Mouse (Mus musculus): ENCODE data around the gene Snx4. TPM values are rescaled to one million over a fixed set of nuclear protein-coding genes. Genes with fewer than 3 reads are reported as not detected.

The Snx4 gene
- polyA plus RNA-seq, 1 experiment: 10.6 TPM

DNA sequence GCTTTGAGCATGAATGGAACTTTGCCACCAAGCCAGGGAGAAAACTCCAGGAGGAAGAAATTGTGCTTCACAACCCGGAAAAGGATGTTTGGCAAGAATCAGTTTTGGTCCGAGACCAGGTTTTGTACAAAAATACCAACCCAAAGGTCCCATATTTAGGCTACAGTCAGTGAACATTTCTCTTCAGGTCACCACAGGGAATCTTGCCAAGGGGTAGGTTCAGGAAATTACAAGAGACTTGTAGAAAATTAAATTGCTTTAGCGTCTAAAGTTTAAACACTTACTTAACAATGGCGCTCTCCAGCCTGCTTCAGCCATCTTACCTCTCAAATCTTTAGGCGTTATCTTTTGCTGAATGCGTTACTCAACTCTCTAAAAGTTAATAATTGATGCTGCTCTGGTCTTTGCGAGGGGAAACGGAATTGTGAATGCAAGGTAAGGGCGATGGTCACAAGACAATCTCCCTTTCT lies 556 bp upstream of the Snx4 start:
- H3K27me3 ChIP-seq (ENCODE audit: control insufficient read depth, insufficient read depth, low read length): no peaks in the 10 kb centered on the region
- peak overlapping the region; percentile 98 for H3K4me3 ChIP-seq (ENCODE audit: control insufficient read depth, low read depth, low read length)
- peaks cover 6% of the 10 kb centered on the region for H3K4me1 ChIP-seq (ENCODE audit: control insufficient read depth, insufficient read depth, low read length)
- H3K36me3 ChIP-seq (ENCODE audit: control insufficient read depth, insufficient read depth, low read length): no peaks in the 10 kb centered on the region
- peak overlapping the region; percentile 84 for H3K27ac ChIP-seq (ENCODE audit: control insufficient read depth, insufficient read depth, low read depth, low read length)
- no peak for TF ChIP-seq POLR2A (IDR thresholded peaks at IDR 0.05; ENCODE audit: control insufficient read depth, low read depth, low read length)
- TF ChIP-seq CTCF (IDR thresholded peaks at IDR 0.05; ENCODE audit: control insufficient read depth, insufficient read depth, insufficient replicate concordance, low read depth, low read length): no peak

DNA sequence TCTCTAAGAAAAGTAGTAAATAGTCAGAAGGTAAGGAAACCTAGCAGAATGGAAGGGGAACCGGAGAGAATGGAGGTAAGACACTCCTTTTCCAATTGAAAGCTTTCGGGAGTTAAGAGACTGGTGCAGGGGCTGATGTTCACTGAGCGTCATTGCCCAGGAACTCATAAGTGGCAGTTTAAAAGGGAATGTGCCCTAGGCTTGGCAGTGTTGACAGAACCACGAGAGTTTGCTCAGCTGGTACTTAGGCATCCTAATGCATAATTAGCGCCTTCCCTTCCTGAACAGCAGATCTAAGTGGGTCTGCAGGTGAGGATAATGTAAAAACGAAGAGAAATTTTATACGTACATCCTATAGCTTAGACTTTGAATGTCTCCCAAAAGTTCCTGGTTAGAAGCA lies 4.4 kb downstream of the Snx4 start:
- H3K4me1 ChIP-seq (ENCODE audit: control insufficient read depth, insufficient read depth, low read length): peaks cover 6% of the 10 kb centered on the region
- no peaks in the 10 kb centered on the region for H3K27me3 ChIP-seq (ENCODE audit: control insufficient read depth, insufficient read depth, low read length)
- no peak overlapping the region for H3K27ac ChIP-seq (ENCODE audit: control insufficient read depth, insufficient read depth, low read depth, low read length)
- H3K36me3 ChIP-seq (ENCODE audit: control insufficient read depth, insufficient read depth, low read length): no peaks in the 10 kb centered on the region
- TF ChIP-seq CTCF (IDR thresholded peaks at IDR 0.05; ENCODE audit: control insufficient read depth, insufficient read depth, insufficient replicate concordance, low read depth, low read length) (no peak), POLR2A (IDR thresholded peaks at IDR 0.05; ENCODE audit: control insufficient read depth, low read depth, low read length) (no peak)
- H3K4me3 ChIP-seq (ENCODE audit: control insufficient read depth, low read depth, low read length): no peak overlapping the region

GRCm38 (mm10) chr16:33258530-33258929 lies 7.3 kb downstream of the Snx4 start:
- H3K36me3 ChIP-seq (ENCODE audit: control insufficient read depth, insufficient read depth, low read length): no peaks in the 10 kb centered on the region
- H3K27ac ChIP-seq (ENCODE audit: control insufficient read depth, insufficient read depth, low read depth, low read length): no peak overlapping the region
- H3K27me3 ChIP-seq (ENCODE audit: control insufficient read depth, insufficient read depth, low read length): no peaks in the 10 kb centered on the region
- no peak overlapping the region for H3K4me3 ChIP-seq (ENCODE audit: control insufficient read depth, low read depth, low read length)
- no peaks in the 10 kb centered on the region for H3K4me1 ChIP-seq (ENCODE audit: control insufficient read depth, insufficient read depth, low read length)
- TF ChIP-seq CTCF (IDR thresholded peaks at IDR 0.05; ENCODE audit: control insufficient read depth, insufficient read depth, insufficient replicate concordance, low read depth, low read length): no peak
- no peak for TF ChIP-seq POLR2A (IDR thresholded peaks at IDR 0.05; ENCODE audit: control insufficient read depth, low read depth, low read length)

DNA sequence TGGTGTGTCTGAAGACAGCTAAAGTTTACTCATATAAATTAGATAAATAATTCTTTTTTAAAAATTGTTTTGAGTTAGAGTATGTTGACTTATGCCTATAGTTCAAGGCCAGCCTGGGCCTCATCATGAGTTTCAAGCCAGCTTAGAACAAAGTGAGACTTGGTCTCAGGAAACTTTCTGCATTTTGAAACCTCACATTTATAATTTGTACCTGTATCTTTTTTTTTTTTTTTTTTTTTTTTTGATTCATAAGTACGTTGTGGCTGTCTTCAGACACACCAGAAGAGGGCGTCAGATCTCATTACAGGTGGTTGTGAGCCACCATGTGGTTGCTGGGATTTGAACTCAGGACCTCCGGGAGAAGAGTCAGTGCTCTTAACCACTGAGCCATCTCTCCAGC lies 8.6 kb downstream of the Snx4 start:
- no peak overlapping the region for H3K4me3 ChIP-seq (ENCODE audit: control insufficient read depth, low read depth, low read length)
- H3K36me3 ChIP-seq (ENCODE audit: control insufficient read depth, insufficient read depth, low read length): no peaks in the 10 kb centered on the region; the same call in 1 of the 2 replicates
- no peaks in the 10 kb centered on the region for H3K4me1 ChIP-seq (ENCODE audit: control insufficient read depth, insufficient read depth, low read length)
- no peaks in the 10 kb centered on the region for H3K27me3 ChIP-seq (ENCODE audit: control insufficient read depth, insufficient read depth, low read length)
- no peak overlapping the region for H3K27ac ChIP-seq (ENCODE audit: control insufficient read depth, insufficient read depth, low read depth, low read length)
- TF ChIP-seq POLR2A (IDR thresholded peaks at IDR 0.05; ENCODE audit: control insufficient read depth, low read depth, low read length) (no peak), CTCF (IDR thresholded peaks at IDR 0.05; ENCODE audit: control insufficient read depth, insufficient read depth, insufficient replicate concordance, low read depth, low read length) (no peak)

GRCm38 (mm10) chr16:33260825-33261224 lies 9.6 kb downstream of the Snx4 start:
- no peaks in the 10 kb centered on the region for H3K4me1 ChIP-seq (ENCODE audit: control insufficient read depth, insufficient read depth, low read length)
- H3K4me3 ChIP-seq (ENCODE audit: control insufficient read depth, low read depth, low read length): no peak overlapping the region
- no peak overlapping the region for H3K27ac ChIP-seq (ENCODE audit: control insufficient read depth, insufficient read depth, low read depth, low read length)
- H3K27me3 ChIP-seq (ENCODE audit: control insufficient read depth, insufficient read depth, low read length): no peaks in the 10 kb centered on the region
- no peaks in the 10 kb centered on the region; the same call in none of the 2 replicates for H3K36me3 ChIP-seq (ENCODE audit: control insufficient read depth, insufficient read depth, low read length)
- TF ChIP-seq CTCF (IDR thresholded peaks at IDR 0.05; ENCODE audit: control insufficient read depth, insufficient read depth, insufficient replicate concordance, low read depth, low read length): no peak
- TF ChIP-seq POLR2A (IDR thresholded peaks at IDR 0.05; ENCODE audit: control insufficient read depth, low read depth, low read length): no peak

DNA sequence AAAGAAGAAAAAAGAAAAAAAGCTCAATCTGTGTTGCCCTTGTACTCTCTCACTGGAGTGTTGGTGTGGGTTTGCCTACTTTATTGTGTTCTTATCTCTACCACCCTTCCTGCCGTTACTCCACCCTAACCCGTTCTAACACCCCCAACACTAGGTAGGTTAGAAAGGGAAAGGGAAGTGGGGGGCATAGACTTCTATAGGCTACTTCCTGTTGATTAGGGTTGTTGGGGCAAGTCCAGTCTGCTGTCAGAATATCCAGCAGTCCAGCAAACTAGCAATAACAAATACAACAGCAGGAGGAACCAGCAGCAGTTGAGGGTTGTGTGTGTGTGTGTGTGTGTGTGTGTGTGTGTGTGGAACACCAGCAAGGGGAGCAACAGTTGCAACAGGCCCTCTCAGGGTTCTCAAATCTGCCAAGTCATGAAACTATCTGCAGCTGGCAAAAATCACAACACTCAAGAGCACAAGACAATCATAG lies 10.4 kb downstream of the Snx4 start:
- H3K4me1 ChIP-seq (ENCODE audit: control insufficient read depth, insufficient read depth, low read length): no peaks in the 10 kb centered on the region
- H3K4me3 ChIP-seq (ENCODE audit: control insufficient read depth, low read depth, low read length): no peak overlapping the region
- TF ChIP-seq CTCF (IDR thresholded peaks at IDR 0.05; ENCODE audit: control insufficient read depth, insufficient read depth, insufficient replicate concordance, low read depth, low read length): no peak
- no peak for TF ChIP-seq POLR2A (IDR thresholded peaks at IDR 0.05; ENCODE audit: control insufficient read depth, low read depth, low read length)
- no peak overlapping the region; the same call in 1 of the 2 replicates for H3K27ac ChIP-seq (ENCODE audit: control insufficient read depth, insufficient read depth, low read depth, low read length)
- H3K36me3 ChIP-seq (ENCODE audit: control insufficient read depth, insufficient read depth, low read length): peaks cover 3% of the 10 kb centered on the region
- H3K27me3 ChIP-seq (ENCODE audit: control insufficient read depth, insufficient read depth, low read length): no peaks in the 10 kb centered on the region

- TF ChIP-seq POLR2A (IDR thresholded peaks at IDR 0.05; ENCODE audit: control insufficient read depth, low read depth, low read length) (no peak), CTCF (IDR thresholded peaks at IDR 0.05; ENCODE audit: control insufficient read depth, insufficient read depth, insufficient replicate concordance, low read depth, low read length) (no peak)
- H3K27me3 ChIP-seq (ENCODE audit: control insufficient read depth, insufficient read depth, low read length): no peaks in the 10 kb centered on the region
- H3K4me1 ChIP-seq (ENCODE audit: control insufficient read depth, insufficient read depth, low read length): no peaks in the 10 kb centered on the region
- H3K4me3 ChIP-seq (ENCODE audit: control insufficient read depth, low read depth, low read length): no peak overlapping the region
- no peak overlapping the region for H3K27ac ChIP-seq (ENCODE audit: control insufficient read depth, insufficient read depth, low read depth, low read length)
- H3K36me3 ChIP-seq (ENCODE audit: control insufficient read depth, insufficient read depth, low read length): peaks cover 4% of the 10 kb centered on the region
Measured at GRCm38 (mm10) chr16:33262096-33262495, 10.9 kb downstream of the Snx4 start.
